Mouse (Mus musculus): Measurements from ENCODE around the gene Cacna2d3. TPM values are rescaled to one million over a fixed set of nuclear protein-coding genes. Genes with fewer than 3 reads are reported as not detected.
A peak's percentile ranks its signal among the peaks of the same experiment; 100 is the strongest.

The Cacna2d3 gene
- polyA plus RNA-seq, 2 experiments: 0.03 TPM; not detected in 1

- H3K4me2 ChIP-seq (ENCODE audit: low read depth): no peak within 1 kb of the TSS
- H3K27me3 ChIP-seq (ENCODE audit: control insufficient read depth, insufficient read depth, low read length): no peaks in the 10 kb centered on the region
- TF ChIP-seq EP300 (IDR thresholded peaks at IDR 0.05; ENCODE audit: low read depth) (no peak), CTCF (IDR thresholded peaks at IDR 0.05; ENCODE audit: low read depth) (no peak)
- no peak for ATAC-seq (ENCODE audit: insufficient read depth)
- peaks cover 0 to 3% of the 10 kb centered on the region in 2 experiments; a peak in 2 of 4 replicates for H3K4me1 ChIP-seq (replicated peaks; ENCODE audit: control insufficient read depth in 2 of 2, insufficient read depth in 2 of 2, low read length in 1 of 2)
- WGBS (ENCODE audit: insufficient replicate concordance): 13% methylated on average over 5 of the region's 5 CpGs
- H3K36me3 ChIP-seq (replicated peaks; ENCODE audit: control insufficient read depth, insufficient read depth, low read depth): no peaks in the 10 kb centered on the region
- peak in 1 of 3 experiments; percentile 6 for DNase-seq (ENCODE audit: low read depth in 3 of 3, low spot score in 3 of 3)
- no peak within 1 kb of the TSS for H3K4me3 ChIP-seq (ENCODE audit: insufficient read depth in 1 of 2, low read depth in 2 of 2, low read length in 2 of 2)
- no peak within 1 kb of the TSS for H3K9ac ChIP-seq (replicated peaks)
- H3K9me3 ChIP-seq (ENCODE audit: control insufficient read depth, low read length): no peaks in the 10 kb centered on the region
- no peak within 1 kb of the TSS for H3K27ac ChIP-seq
These were observed 703.8 kb downstream of the Cacna2d3 start, which contains the start of gene Lrtm1 for GRCm38 (mm10) chr14:29017883-29018282. Gene Lrtm1, plus strand, starts transcription at chr14:29018208.

DNA sequence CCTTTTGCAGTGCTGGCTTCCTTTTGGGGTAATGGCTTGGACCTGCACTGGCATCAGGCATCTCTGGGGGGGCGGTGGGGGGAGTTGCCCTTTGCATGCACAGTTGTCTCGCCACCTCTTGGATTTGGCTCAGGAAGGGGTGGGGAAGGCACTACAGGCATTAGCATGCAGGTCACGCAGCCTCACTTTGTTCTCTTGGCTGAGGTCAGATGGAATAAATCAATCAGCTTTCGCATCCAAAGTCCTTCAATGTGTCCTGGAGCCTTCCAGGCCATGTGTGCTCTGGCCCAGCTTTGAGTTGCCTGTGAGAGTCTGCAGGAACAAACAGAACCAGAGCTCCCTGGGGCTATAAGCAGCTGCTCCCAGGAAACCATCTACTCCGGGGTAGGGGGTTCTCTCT, 705.8 kb downstream of the Cacna2d3 start:
- H3K27ac ChIP-seq: no peak overlapping the region
- DNase-seq (ENCODE audit: low read depth in 3 of 3, low spot score in 3 of 3) (no peak), ATAC-seq (ENCODE audit: insufficient read depth) (no peak)
- H3K4me3 ChIP-seq (ENCODE audit: insufficient read depth in 1 of 2, low read depth in 2 of 2, low read length in 2 of 2): no peak overlapping the region
- no peaks in the 10 kb centered on the region for H3K36me3 ChIP-seq (replicated peaks; ENCODE audit: control insufficient read depth, insufficient read depth, low read depth)
- H3K9ac ChIP-seq (replicated peaks): no peak overlapping the region
- H3K27me3 ChIP-seq (ENCODE audit: control insufficient read depth, insufficient read depth, low read length): no peaks in the 10 kb centered on the region
- WGBS (ENCODE audit: insufficient replicate concordance): 41% methylated on average over 5 of the region's 5 CpGs
- H3K9me3 ChIP-seq (ENCODE audit: control insufficient read depth, low read length): no peaks in the 10 kb centered on the region
- no peak overlapping the region for H3K4me2 ChIP-seq (ENCODE audit: low read depth)
- peaks cover 0 to 3% of the 10 kb centered on the region in 2 experiments; a peak in 2 of 4 replicates for H3K4me1 ChIP-seq (replicated peaks; ENCODE audit: control insufficient read depth in 2 of 2, insufficient read depth in 2 of 2, low read length in 1 of 2)
- TF ChIP-seq EP300 (IDR thresholded peaks at IDR 0.05; ENCODE audit: low read depth) (no peak), CTCF (IDR thresholded peaks at IDR 0.05; ENCODE audit: low read depth) (no peak)

- DNase-seq (ENCODE audit: low read depth in 3 of 3, low spot score in 3 of 3): no peak
- WGBS (ENCODE audit: insufficient replicate concordance): 52% methylated on average over 2 of the region's 2 CpGs
- H3K27ac ChIP-seq: no peak overlapping the region
- no peak overlapping the region for H3K4me2 ChIP-seq (ENCODE audit: low read depth)
- peaks cover 0 to 8% of the 10 kb centered on the region in 2 experiments; a peak in 2 of 4 replicates for H3K4me1 ChIP-seq (replicated peaks; ENCODE audit: control insufficient read depth in 2 of 2, insufficient read depth in 2 of 2, low read length in 1 of 2)
- no peaks in the 10 kb centered on the region for H3K9me3 ChIP-seq (ENCODE audit: control insufficient read depth, low read length)
- no peak overlapping the region for H3K9ac ChIP-seq (replicated peaks)
- H3K27me3 ChIP-seq (ENCODE audit: control insufficient read depth, insufficient read depth, low read length): no peaks in the 10 kb centered on the region
- no peak for ATAC-seq (ENCODE audit: insufficient read depth)
- no peak for TF ChIP-seq EP300 (IDR thresholded peaks at IDR 0.05; ENCODE audit: low read depth)
- no peak for TF ChIP-seq CTCF (IDR thresholded peaks at IDR 0.05; ENCODE audit: low read depth)
- H3K4me3 ChIP-seq (ENCODE audit: insufficient read depth in 1 of 2, low read depth in 2 of 2, low read length in 2 of 2): no peak overlapping the region
- no peaks in the 10 kb centered on the region for H3K36me3 ChIP-seq (replicated peaks; ENCODE audit: control insufficient read depth, insufficient read depth, low read depth)
These were observed 707.0 kb downstream of the Cacna2d3 start for GRCm38 (mm10) chr14:29014680-29015079.

GRCm38 (mm10) chr14:29013161-29013560, 708.5 kb downstream of the Cacna2d3 start:
- TF ChIP-seq EP300 (IDR thresholded peaks at IDR 0.05; ENCODE audit: low read depth) (no peak), CTCF (IDR thresholded peaks at IDR 0.05; ENCODE audit: low read depth) (no peak)
- Histone ChIP-seq H3K9ac (replicated peaks) (no peak overlapping the region), H3K27me3 (ENCODE audit: control insufficient read depth, insufficient read depth, low read length) (no peaks in the 10 kb centered on the region), H3K9me3 (ENCODE audit: control insufficient read depth, low read length) (no peaks in the 10 kb centered on the region), H3K36me3 (replicated peaks; ENCODE audit: control insufficient read depth, insufficient read depth, low read depth) (no peaks in the 10 kb centered on the region), H3K27ac (no peak overlapping the region), H3K4me3 (ENCODE audit: insufficient read depth in 1 of 2, low read depth in 2 of 2, low read length in 2 of 2) (no peak overlapping the region), H3K4me2 (ENCODE audit: low read depth) (no peak overlapping the region), H3K4me1 (replicated peaks; ENCODE audit: control insufficient read depth in 2 of 2, insufficient read depth in 2 of 2, low read length in 1 of 2) (peaks cover 0 to 11% of the 10 kb centered on the region in 2 experiments; a peak in 2 of 4 replicates)
- ATAC-seq (ENCODE audit: insufficient read depth) (no peak), DNase-seq (ENCODE audit: low read depth in 3 of 3, low spot score in 3 of 3) (no peak)
- 70% methylated on average over 3 of the region's 3 CpGs for WGBS (ENCODE audit: insufficient replicate concordance)

- Histone ChIP-seq H3K9me3 (ENCODE audit: control insufficient read depth, low read length) (no peaks in the 10 kb centered on the region), H3K9ac (replicated peaks) (no peak overlapping the region), H3K4me3 (ENCODE audit: insufficient read depth in 1 of 2, low read depth in 2 of 2, low read length in 2 of 2) (no peak overlapping the region), H3K4me1 (replicated peaks; ENCODE audit: control insufficient read depth in 2 of 2, insufficient read depth in 2 of 2, low read length in 1 of 2) (peaks cover 0 to 8% of the 10 kb centered on the region in 2 experiments; a peak in 2 of 4 replicates), H3K27me3 (ENCODE audit: control insufficient read depth, insufficient read depth, low read length) (no peaks in the 10 kb centered on the region), H3K27ac (no peak overlapping the region), H3K4me2 (ENCODE audit: low read depth) (no peak overlapping the region), H3K36me3 (replicated peaks; ENCODE audit: control insufficient read depth, insufficient read depth, low read depth) (no peaks in the 10 kb centered on the region)
- WGBS (ENCODE audit: insufficient replicate concordance): 61% methylated on average over 4 of the region's 4 CpGs
- TF ChIP-seq CTCF (IDR thresholded peaks at IDR 0.05; ENCODE audit: low read depth) (no peak), EP300 (IDR thresholded peaks at IDR 0.05; ENCODE audit: low read depth) (no peak)
- no peak for DNase-seq (ENCODE audit: low read depth in 3 of 3, low spot score in 3 of 3)
- no peak for ATAC-seq (ENCODE audit: insufficient read depth)
These were observed 712.0 kb downstream of the Cacna2d3 start for GRCm38 (mm10) chr14:29009644-29010043.

All from liver, embryonic 14.5 days (tissue).